Mouse (Mus musculus) midbrain, embryonic 13.5 days (tissue): Measurements from ENCODE around the gene Sugt1. TPM values are rescaled to one million over a fixed set of nuclear protein-coding genes. Genes with fewer than 3 reads are reported as not detected.

Experiments
- ATAC-seq: fragments of 200-750 bp; cut with Nextera tagmentation; 2 replicates; pipeline ENCODE4 v1.8.0; 2017; ENCODE audit warnings: mild to moderate bottlenecking, moderate TSS enrichment, moderate library complexity
- H3K27ac ChIP-seq: fragments of 300-500 bp; sonication (generic); 2 replicates; pipeline ENCODE4 v1.5.1; 2015; ENCODE audit warnings: inconsistent platforms, mild to moderate bottlenecking, moderate library complexity
- H3K27me3 ChIP-seq: fragments of 300-500 bp; sonication (generic); 2 replicates; pipeline ENCODE4 v1.6.1; 2015; ENCODE audit warnings: mild to moderate bottlenecking, inconsistent platforms
- H3K36me3 ChIP-seq: fragments of 300-500 bp; sonication (generic); 2 replicates; pipeline ENCODE4 v1.6.1; 2015; ENCODE audit warnings: mild to moderate bottlenecking, inconsistent platforms
- H3K4me1 ChIP-seq: fragments of 300-500 bp; sonication (generic); replicated peaks from 2 replicates; pipeline ENCODE4 v1.6.1; 2015; ENCODE audit warnings: inconsistent platforms
- H3K4me2 ChIP-seq: fragments of 300-500 bp; sonication (generic); replicated peaks from 2 replicates; pipeline ENCODE4 v1.6.1; 2015; ENCODE audit warnings: moderate library complexity, mild to moderate bottlenecking, inconsistent platforms
- H3K4me3 ChIP-seq: fragments of 300-500 bp; sonication (generic); replicated peaks from 2 replicates; pipeline ENCODE4 v1.5.1; 2015; ENCODE audit warnings: mild to moderate bottlenecking, inconsistent platforms
- H3K9ac ChIP-seq: fragments of 300-500 bp; sonication (generic); replicated peaks from 2 replicates; pipeline ENCODE4 v1.6.1; 2015; ENCODE audit warnings: mild to moderate bottlenecking, inconsistent platforms
- H3K9me3 ChIP-seq: fragments of 300-500 bp; sonication (generic); 2 replicates; pipeline ENCODE4 v1.6.1; 2016; ENCODE audit warnings: mild to moderate bottlenecking, inconsistent platforms
- WGBS: fragments of 180-500 bp; shearing (Covaris S2); methylation state at CpG from one replicate; pipeline ENCODE4 v1.1.7; 2015; 5-methylcytosine and 5-hydroxymethylcytosine counted together
- polyA plus RNA-seq: library from polyadenylated mRNA; unstranded; fragments of >200 nt; fragmentation: Nextera tagmentation; extraction: Ambion mirVana; gene quantifications from 2 replicates; pipeline ENCODE4 v1.2.1, GENCODE M21; 2015

Gene Sugt1
- polyA plus RNA-seq, 1 experiment from 2014 or later, result 130 TPM

GRCm38 (mm10) chr14:79586499-79587138 is 872 bp upstream of the Sugt1 start:
- Histone ChIP-seq H3K4me3 (peak overlapping the region; percentile 69), H3K27me3 (no peaks in the 10 kb centered on the region), H3K27ac (peak overlapping the region; percentile 95), H3K4me2 (peak overlapping the region; percentile 64), H3K9me3 (no peaks in the 10 kb centered on the region), H3K9ac (peak overlapping the region; percentile 59), H3K36me3 (0 out of 2 replicates have a peak, but pooled peaks cover 5% of the 10 kb centered on the region), H3K4me1 (peaks cover 28% of the 10 kb centered on the region)
- no peak for ATAC-seq
- WGBS, result 34% methylated on average over 16 of the region's 16 CpGs

GRCm38 (mm10) chr14:79587852-79588229 is 350 bp downstream of the Sugt1 start:
- Histone ChIP-seq H3K9ac (peak overlapping the region; percentile 80), H3K4me1 (peaks cover 28% of the 10 kb centered on the region), H3K4me3 (peak overlapping the region; percentile 69), H3K27me3 (no peaks in the 10 kb centered on the region), H3K36me3 (0 out of 2 replicates have a peak, but pooled peaks cover 9% of the 10 kb centered on the region), H3K27ac (peak overlapping the region; percentile 95), H3K4me2 (peak overlapping the region; percentile 88), H3K9me3 (no peaks in the 10 kb centered on the region)
- 2% methylated on average over 9 of the region's 9 CpGs for WGBS
- ATAC-seq, result peak; percentile 54

GRCm38 (mm10) chr14:79588534-79588951 is 1.1 kb downstream of the Sugt1 start:
- Histone ChIP-seq H3K4me3 (peak overlapping the region; percentile 69), H3K9ac (peak overlapping the region; percentile 80), H3K27me3 (no peaks in the 10 kb centered on the region), H3K27ac (no peak overlapping the region), H3K36me3 (0 out of 2 replicates have a peak, but pooled peaks cover 9% of the 10 kb centered on the region), H3K9me3 (no peaks in the 10 kb centered on the region), H3K4me1 (peaks cover 28% of the 10 kb centered on the region), H3K4me2 (peak overlapping the region; percentile 88)
- WGBS, result 89% methylated on average over 9 of the region's 9 CpGs
- no peak for ATAC-seq

- H3K4me3 ChIP-seq, result no peak overlapping the region
- 96% methylated on average over 6 of the region's 6 CpGs for WGBS
- no peak overlapping the region; the same call in 1 of the 2 replicates for H3K4me2 ChIP-seq
Measured at GRCm38 (mm10) chr14:79589401-79589800, 1.9 kb downstream of the Sugt1 start.

DNA sequence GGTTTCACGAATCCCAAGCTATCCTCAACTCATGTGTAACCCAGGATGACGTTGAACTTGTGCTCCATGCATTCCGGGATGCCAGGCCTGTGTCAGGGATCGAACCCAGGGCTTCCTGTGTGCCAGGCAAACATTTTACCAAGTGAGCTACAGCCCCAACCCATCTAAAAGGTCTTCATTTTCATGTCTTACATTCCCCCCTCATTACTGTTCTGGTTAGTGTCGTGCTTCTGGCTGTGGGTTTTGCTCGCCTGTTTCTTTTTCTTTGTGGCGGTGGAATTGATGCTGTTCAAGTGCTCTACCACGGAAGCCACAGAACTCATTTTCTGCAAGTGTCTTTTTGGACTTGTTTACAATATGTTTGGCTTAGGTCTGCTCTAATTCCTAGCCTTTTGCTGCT is 3.4 kb downstream of the Sugt1 start:
- no peak for ATAC-seq

More at GRCm38 (mm10) chr14:79589401-79589800, 1.9 kb downstream of the Sugt1 start:
- H3K36me3 ChIP-seq, result 0 out of 2 replicates have a peak, but pooled peaks cover 9% of the 10 kb centered on the region
- H3K27ac ChIP-seq, result no peak overlapping the region
- H3K9ac ChIP-seq, result no peak overlapping the region
- H3K9me3 ChIP-seq, result no peaks in the 10 kb centered on the region
- no peaks in the 10 kb centered on the region for H3K27me3 ChIP-seq
- peaks cover 28% of the 10 kb centered on the region for H3K4me1 ChIP-seq
- ATAC-seq, result no peak

GRCm38 (mm10) chr14:79591611-79592010 is 4.1 kb downstream of the Sugt1 start:
- no peak for ATAC-seq
- Histone ChIP-seq H3K4me3 (no peak overlapping the region), H3K9ac (no peak overlapping the region), H3K36me3 (peaks cover 18% of the 10 kb centered on the region), H3K27me3 (no peaks in the 10 kb centered on the region), H3K27ac (no peak overlapping the region), H3K4me2 (no peak overlapping the region), H3K9me3 (no peaks in the 10 kb centered on the region), H3K4me1 (peaks cover 25% of the 10 kb centered on the region)
- WGBS, result 85% methylated on average over 2 of the region's 2 CpGs

More for the DNA sequence above, 3.4 kb downstream of the Sugt1 start:
- Histone ChIP-seq H3K36me3 (peaks cover 12% of the 10 kb centered on the region; the same call in 1 of the 2 replicates), H3K4me3 (no peak overlapping the region), H3K9ac (no peak overlapping the region), H3K4me2 (no peak overlapping the region), H3K9me3 (no peaks in the 10 kb centered on the region), H3K4me1 (peaks cover 28% of the 10 kb centered on the region), H3K27me3 (no peaks in the 10 kb centered on the region), H3K27ac (no peak overlapping the region)
- 98% methylated on average over 8 of the region's 8 CpGs for WGBS

DNA sequence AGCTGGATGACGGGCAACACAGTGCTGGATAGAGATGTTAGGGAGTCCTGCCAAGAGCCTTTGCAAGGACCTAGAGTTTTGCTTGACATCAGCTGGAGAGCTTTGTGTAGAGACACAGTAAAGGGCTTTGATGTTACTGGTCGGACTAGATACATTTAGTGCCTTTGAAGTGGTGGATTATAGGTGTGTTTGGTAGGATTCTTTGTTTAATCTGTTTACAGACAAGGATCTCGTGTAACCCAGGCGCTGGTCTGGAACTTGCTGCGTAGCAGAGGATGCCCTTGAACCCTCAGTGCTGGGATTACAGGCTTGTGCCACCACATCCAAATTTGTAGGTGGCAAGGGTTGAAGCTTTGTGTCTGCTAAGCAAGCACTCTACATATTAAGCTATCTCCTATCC is 6.6 kb downstream of the Sugt1 start:
- Histone ChIP-seq H3K27ac (no peak overlapping the region), H3K4me3 (no peak overlapping the region), H3K36me3 (peaks cover 34% of the 10 kb centered on the region), H3K9me3 (no peaks in the 10 kb centered on the region), H3K4me2 (no peak overlapping the region), H3K27me3 (no peaks in the 10 kb centered on the region), H3K9ac (no peak overlapping the region), H3K4me1 (peaks cover 11% of the 10 kb centered on the region)
- WGBS, result 80% methylated on average over 5 of the region's 5 CpGs
- ATAC-seq, result no peak

- Histone ChIP-seq H3K27me3 (no peaks in the 10 kb centered on the region), H3K9ac (no peak overlapping the region), H3K4me3 (no peak overlapping the region), H3K27ac (no peak overlapping the region), H3K36me3 (peaks cover 55% of the 10 kb centered on the region), H3K4me2 (no peak overlapping the region), H3K9me3 (no peaks in the 10 kb centered on the region), H3K4me1 (no peaks in the 10 kb centered on the region)
- ATAC-seq, result no peak
- 88% methylated on average over 4 of the region's 4 CpGs for WGBS
Measured at GRCm38 (mm10) chr14:79596602-79597001, 9.1 kb downstream of the Sugt1 start.

- peaks cover 83% of the 10 kb centered on the region for H3K36me3 ChIP-seq
- H3K4me1 ChIP-seq, result no peaks in the 10 kb centered on the region
- no peak for ATAC-seq
- no peak overlapping the region for H3K4me3 ChIP-seq
- no peaks in the 10 kb centered on the region for H3K9me3 ChIP-seq
- H3K27me3 ChIP-seq, result no peaks in the 10 kb centered on the region
- no peak overlapping the region for H3K9ac ChIP-seq
- H3K4me2 ChIP-seq, result no peak overlapping the region
- no peak overlapping the region for H3K27ac ChIP-seq
- 87% methylated on average over 2 of the region's 2 CpGs for WGBS
Measured at GRCm38 (mm10) chr14:79605881-79606280, 18.4 kb downstream of the Sugt1 start.

GRCm38 (mm10) chr14:79606392-79606791 is 18.9 kb downstream of the Sugt1 start:
- Histone ChIP-seq H3K4me1 (no peaks in the 10 kb centered on the region), H3K36me3 (peaks cover 83% of the 10 kb centered on the region), H3K4me2 (no peak overlapping the region), H3K9ac (no peak overlapping the region), H3K9me3 (no peaks in the 10 kb centered on the region), H3K4me3 (no peak overlapping the region), H3K27ac (no peak overlapping the region), H3K27me3 (no peaks in the 10 kb centered on the region)
- ATAC-seq, result no peak
- 95% methylated on average over 6 of the region's 6 CpGs for WGBS

DNA sequence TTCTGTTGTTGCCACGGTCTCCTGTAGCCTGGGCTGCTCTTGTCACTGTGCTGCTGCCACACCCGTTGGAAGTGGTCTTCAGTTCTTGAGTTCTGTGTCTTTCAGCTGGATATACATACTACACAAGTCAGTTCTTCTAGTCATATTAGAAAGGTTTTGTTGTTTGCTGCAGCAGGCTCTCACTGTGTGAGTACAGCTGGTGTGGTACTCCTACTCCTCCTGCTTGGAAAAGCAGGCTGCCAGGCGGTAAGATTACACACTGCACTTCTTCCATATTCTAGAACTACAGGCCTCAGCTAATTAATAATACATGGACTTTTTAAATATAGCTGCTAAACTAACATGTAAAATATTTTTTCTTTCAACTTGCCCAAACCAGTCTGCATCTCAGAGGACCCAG is 19.4 kb downstream of the Sugt1 start:
- Histone ChIP-seq H3K4me3 (no peak overlapping the region), H3K27ac (no peak overlapping the region), H3K4me1 (no peaks in the 10 kb centered on the region), H3K36me3 (peaks cover 82% of the 10 kb centered on the region), H3K9me3 (no peaks in the 10 kb centered on the region), H3K9ac (no peak overlapping the region), H3K4me2 (no peak overlapping the region), H3K27me3 (no peaks in the 10 kb centered on the region)
- 95% methylated on average over 3 of the region's 3 CpGs for WGBS
- ATAC-seq, result no peak

DNA sequence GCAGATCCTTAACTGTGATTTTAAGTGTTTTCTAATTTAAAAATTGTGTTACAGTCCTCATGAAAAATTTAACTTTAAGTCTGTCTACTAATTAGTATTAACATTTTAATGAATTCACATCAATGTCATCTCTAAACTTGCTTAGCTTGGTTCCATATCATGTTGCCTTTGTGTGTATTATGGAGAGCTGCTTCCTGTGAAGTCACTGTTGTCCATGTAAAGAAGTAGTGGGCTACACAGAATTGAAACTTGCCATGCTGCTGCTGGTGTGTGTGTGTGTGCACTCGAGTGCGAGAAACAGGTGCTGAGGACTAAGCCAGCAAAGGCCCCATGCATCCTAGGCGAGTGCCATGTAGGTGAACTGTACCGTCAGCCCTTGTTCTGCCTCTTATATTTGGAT is 19.9 kb downstream of the Sugt1 start:
- 95% methylated on average over 4 of the region's 4 CpGs for WGBS
- no peaks in the 10 kb centered on the region for H3K4me1 ChIP-seq
- no peak overlapping the region for H3K4me3 ChIP-seq
- no peak overlapping the region for H3K4me2 ChIP-seq
- no peaks in the 10 kb centered on the region for H3K27me3 ChIP-seq
- no peak overlapping the region for H3K9ac ChIP-seq
- H3K27ac ChIP-seq, result no peak overlapping the region
- no peak for ATAC-seq
- no peaks in the 10 kb centered on the region for H3K9me3 ChIP-seq
- peaks cover 82% of the 10 kb centered on the region for H3K36me3 ChIP-seq

- Histone ChIP-seq H3K27me3 (no peaks in the 10 kb centered on the region), H3K9ac (no peak overlapping the region), H3K27ac (no peak overlapping the region), H3K4me3 (no peak overlapping the region), H3K36me3 (peaks cover 84% of the 10 kb centered on the region), H3K4me2 (no peak overlapping the region), H3K9me3 (no peaks in the 10 kb centered on the region), H3K4me1 (no peaks in the 10 kb centered on the region)
- WGBS, result 94% methylated on average over 6 of the region's 6 CpGs
- no peak for ATAC-seq
Measured at GRCm38 (mm10) chr14:79608286-79608685, 20.8 kb downstream of the Sugt1 start.
